Mouse (Mus musculus) effector memory CD4-positive, alpha-beta T cell, adult 7 months (primary cell): Measurements from ENCODE around the gene Poln. TPM values are rescaled to one million over a fixed set of nuclear protein-coding genes. Genes with fewer than 3 reads are reported as not detected.

ENCODE experiments used
- polyA plus RNA-seq: library from polyadenylated mRNA; unstranded; fragments of 100-300 nt; shearing (Covaris generic); gene quantifications from one replicate; pipeline ENCODE4 v1.2.1, GENCODE M21; 2017

Gene Poln
- polyA plus RNA-seq, result not detected

GRCm38 (mm10) chr5:34168950-34169891 lies at the start of gene Poln, which contains the start of gene Haus3:
TSS of gene Poln (minus strand) at chr5:34169448.
TSS of gene Haus3 (minus strand) at chr5:34169527.

GRCm38 (mm10) chr5:34187601-34188316 lies 18.5 kb upstream of the Poln start, which contains the start of gene Mxd4:
TSS of gene Mxd4 (minus strand) at chr5:34187720.

GRCm38 (mm10) chr5:33995843-33996693 lies 173.2 kb downstream of the Poln start, which contains the start of gene Nat8l:
TSS of gene Nat8l (plus strand) at chr5:33995984.

GRCm38 (mm10) chr5:33983309-33984121 lies 185.7 kb downstream of the Poln start, which contains the start of gene Gm1673:
TSS of gene Gm1673 (plus strand) at chr5:33983433.

Other genes with a start within 250 kb of the Poln start
- 34.0 TPM for gene Nelfa, start 233.0 kb downstream of the Poln start, polyA plus RNA-seq
- not detected for gene Gm1673, start 186.0 kb downstream of the Poln start, polyA plus RNA-seq
- not detected for gene Nat8l, start 173.5 kb downstream of the Poln start, polyA plus RNA-seq
- 87.9 TPM for gene Haus3, start 79 bp upstream of the Poln start, polyA plus RNA-seq
- 36.0 TPM for gene Mxd4, start 18.3 kb upstream of the Poln start, polyA plus RNA-seq
- 2.4 TPM for gene Zfyve28, start 119.0 kb upstream of the Poln start, polyA plus RNA-seq
- not detected for gene Cfap99, start 119.2 kb upstream of the Poln start, polyA plus RNA-seq
- 223 TPM for gene Rnf4, start 166.8 kb upstream of the Poln start, polyA plus RNA-seq
- 11.6 TPM for gene Fam193a, start 200.5 kb upstream of the Poln start, polyA plus RNA-seq